ENCODE assay signal across 9 mouse cellular contexts in genomic region chr4:45549514-45549913, GRCm38 (mm10). TPM values are rescaled to one million over a fixed set of nuclear protein-coding genes. Genes with fewer than 3 reads are reported as not detected.
DNase-seq lines count a peak whose midpoint lies in the region; ATAC-seq and TF ChIP-seq lines count a peak whose summit lies in the region.
"Had no signal": no experiment of that assay in that cellular context is flagged by ENCODE, and none has a peak within 500 bp of the region (broad histone marks: within the 10 kb centered on the region; RNA-seq: fewer than 3 reads in every experiment).

No protein-coding gene starts in this region.

- no peak for TF ChIP-seq EP300 in ES-Bruce4 (IDR thresholded peaks at IDR 0.05; ENCODE audit: insufficient read depth, low read depth, low read length)
- TF ChIP-seq EP300 in liver, postnatal 0 days (IDR thresholded peaks at IDR 0.05; ENCODE audit: low read depth), result no peak

- no peaks in the 10 kb centered on the region for H3K27me3 ChIP-seq in ES-Bruce4 (ENCODE audit: control insufficient read depth, insufficient read depth, low read length, poor library complexity, severe bottlenecking)
- H3K27me3 ChIP-seq in liver, postnatal 0 days (ENCODE audit: insufficient read depth, low read length), result no peaks in the 10 kb centered on the region
- H3K27me3 ChIP-seq: embryonic facial prominence, embryonic 15.5 days had no signal

- TF ChIP-seq POLR2A in ES-Bruce4 (IDR thresholded peaks at IDR 0.05; ENCODE audit: insufficient read depth, low read length), result no peak

- H3K27ac ChIP-seq in layer of hippocampus, adult 2 months, result no peak overlapping the region
- no peak overlapping the region for H3K27ac ChIP-seq in ES-Bruce4 (ENCODE audit: insufficient read depth, low read length)
- no peak overlapping the region for H3K27ac ChIP-seq in liver, postnatal 0 days (ENCODE audit: low read depth)
- H3K27ac ChIP-seq: embryonic facial prominence, embryonic 15.5 days had no signal

- H3K9ac ChIP-seq in ES-Bruce4 (ENCODE audit: low read depth, poor library complexity, severe bottlenecking), result no peak overlapping the region
- no peak overlapping the region for H3K9ac ChIP-seq in liver, postnatal 0 days (replicated peaks)
- H3K9ac ChIP-seq: embryonic facial prominence, embryonic 15.5 days had no signal

- H3K4me2 ChIP-seq in liver, postnatal 0 days (ENCODE audit: low read depth, low read length), result no peak overlapping the region
- H3K4me2 ChIP-seq: embryonic facial prominence, embryonic 15.5 days had no signal

- H3K4me1 ChIP-seq in ES-Bruce4 (ENCODE audit: control insufficient read depth, insufficient read depth, low read length), result no peaks in the 10 kb centered on the region
- no peaks in the 10 kb centered on the region for H3K4me1 ChIP-seq in liver, postnatal 0 days (ENCODE audit: insufficient read depth)
- H3K4me1 ChIP-seq: embryonic facial prominence, embryonic 15.5 days had no signal

- H3K36me3 ChIP-seq in ES-Bruce4 (ENCODE audit: control insufficient read depth, insufficient read depth, low read length, poor library complexity, severe bottlenecking), result no peaks in the 10 kb centered on the region
- no peaks in the 10 kb centered on the region for H3K36me3 ChIP-seq in liver, postnatal 0 days (replicated peaks; ENCODE audit: insufficient read depth, low read length)
- H3K36me3 ChIP-seq: embryonic facial prominence, embryonic 15.5 days had no signal

- peak; percentile 71 for TF ChIP-seq CTCF in layer of hippocampus, adult 2 months (conservative IDR thresholded peaks at IDR 0.05)
- TF ChIP-seq CTCF in ES-Bruce4 (IDR thresholded peaks at IDR 0.05; ENCODE audit: low read depth, low read length), result peak; percentile 39
- TF ChIP-seq CTCF in liver, postnatal 0 days (IDR thresholded peaks at IDR 0.05; ENCODE audit: low read depth), result peak; percentile 59

- DNase-seq in layer of hippocampus, adult 2 months (ENCODE audit: low spot score in 2 of 2), result no peak
- DNase-seq in layer of hippocampus, adult 18-20 months (ENCODE audit: low spot score in 2 of 2), result no peak
- DNase-seq in adrenal gland, postnatal 14 days, result peak; percentile 78
- DNase-seq in liver, postnatal 0 days, result no peak
- DNase-seq in left cerebral cortex, adult 11 months (ENCODE audit: low spot score), result no peak
- no peak for DNase-seq in T-cell, adult 2 months (ENCODE audit: low spot score)

- no peak overlapping the region for H3K4me3 ChIP-seq in layer of hippocampus, adult 2 months
- H3K4me3 ChIP-seq in ES-Bruce4 (ENCODE audit: low read depth, low read length), result no peak overlapping the region
- H3K4me3 ChIP-seq in liver, postnatal 0 days (ENCODE audit: low read depth, low read length), result no peak overlapping the region
- H3K4me3 ChIP-seq: embryonic facial prominence, embryonic 15.5 days had no signal

- no peak for ATAC-seq in liver, postnatal 0 days
- no peak for ATAC-seq in inflammation-experienced regulatory T-cells, adult 6 months

- no peaks in the 10 kb centered on the region for H3K9me3 ChIP-seq in ES-Bruce4 (replicated peaks; ENCODE audit: control insufficient read depth, insufficient read depth, low read length, poor library complexity, severe bottlenecking)
- H3K9me3 ChIP-seq in liver, postnatal 0 days (ENCODE audit: low read length), result no peaks in the 10 kb centered on the region
- H3K9me3 ChIP-seq: embryonic facial prominence, embryonic 15.5 days had no signal

- 66% methylated on average over 5 of the region's 5 CpGs for WGBS in liver, postnatal 0 days (ENCODE audit: insufficient replicate concordance)

RNA-seq across cellular contexts. Expression of gene Shb, which starts 17.2 kb away (rescaled TPM):
- total RNA-seq in layer of hippocampus, adult 2 months (2021), result 10 to 100 TPM; 14.1 to 18.8 TPM
- 10 to 100 TPM; 13.2 to 16.5 TPM for total RNA-seq in layer of hippocampus, adult 18-20 months (2021)
- 24.5 and 27.4 TPM in 2 replicates for polyA plus RNA-seq in ES-Bruce4 (2011; ENCODE audit: insufficient read depth, insufficient read length, low read depth, missing spikeins)
- total RNA-seq in adrenal gland, postnatal 14 days (2021), result 71.2 and 76.8 TPM in 2 replicates
- polyA plus RNA-seq in liver, postnatal 0 days (2015; fragmentation: Nextera tagmentation; extraction: Ambion mirVana), result 2.5 and 3.2 TPM in 2 replicates
- under 1 TPM in 1 of 3 experiments, not detected in 2; 0.23 TPM for polyA plus RNA-seq in inflammation-experienced regulatory T-cells, adult 6 months (2017; shearing (Covaris generic))
